ENCODE assay signal across 17 mouse cellular contexts in the genomic region with DNA sequence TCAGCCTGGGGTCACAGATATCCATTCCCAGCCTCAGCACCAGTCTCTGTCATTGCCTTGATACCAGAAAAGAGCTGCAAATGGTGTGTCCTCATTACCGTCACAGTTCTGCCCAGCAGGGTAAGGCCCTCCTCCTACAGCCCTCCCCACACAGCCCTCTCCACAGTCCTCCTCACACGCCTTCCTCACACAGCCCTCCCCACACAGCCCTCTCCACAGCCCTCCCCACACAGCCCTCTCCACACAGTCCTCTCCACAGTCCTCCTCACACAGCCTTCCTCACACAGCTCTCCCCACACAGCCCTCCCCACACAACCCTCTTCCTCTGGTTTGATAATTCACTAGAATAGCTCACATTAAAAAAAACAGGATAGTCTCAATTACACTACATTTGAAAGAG. TPM values are rescaled to one million over a fixed set of nuclear protein-coding genes. Genes with fewer than 3 reads are reported as not detected.
"Had no signal": no experiment of that assay in that cellular context is flagged by ENCODE, and none has a peak within 500 bp of the region (broad histone marks: within the 10 kb centered on the region; RNA-seq: fewer than 3 reads in every experiment).

No protein-coding gene starts in this region.

- H3K4me2 ChIP-seq: intestine, embryonic 15.5 days; limb, embryonic 15.5 days; liver, embryonic 12.5 days; midbrain, embryonic 11.5 days; midbrain, embryonic 15.5 days; neural tube, embryonic 13.5 days had no signal

- H3K9ac ChIP-seq: intestine, embryonic 15.5 days; limb, embryonic 15.5 days; liver, embryonic 12.5 days; midbrain, embryonic 15.5 days; neural tube, embryonic 13.5 days had no signal

- H3K27ac ChIP-seq: intestine, embryonic 15.5 days; left cerebral cortex, adult 2 months; limb, embryonic 15.5 days; liver, embryonic 12.5 days; midbrain, embryonic 15.5 days; neural tube, embryonic 13.5 days had no signal

- H3K36me3 ChIP-seq: intestine, embryonic 15.5 days; limb, embryonic 15.5 days; liver, embryonic 12.5 days; midbrain, embryonic 15.5 days; neural tube, embryonic 13.5 days had no signal

- H3K4me3 ChIP-seq: intestine, embryonic 15.5 days; left cerebral cortex, adult 2 months; limb, embryonic 15.5 days; liver, embryonic 12.5 days; megakaryocyte, embryonic 14.5 days; midbrain, embryonic 15.5 days; neural tube, embryonic 13.5 days had no signal

- ATAC-seq: intestine, embryonic 15.5 days; liver, embryonic 12.5 days; midbrain, embryonic 15.5 days had no signal

- H3K27me3 ChIP-seq: intestine, embryonic 15.5 days; limb, embryonic 15.5 days; midbrain, embryonic 15.5 days; neural tube, embryonic 13.5 days had no signal

- DNase-seq: kidney, adult 9 months; kidney, postnatal 36 days; retina, postnatal 1 day; right cerebral cortex, postnatal 4 days; spleen, adult 18-20 months; thymus, adult 18-20 months; thymus, postnatal 14 days had no signal

- H3K4me1 ChIP-seq: intestine, embryonic 15.5 days; limb, embryonic 15.5 days; midbrain, embryonic 15.5 days; neural tube, embryonic 13.5 days had no signal

- H3K9me3 ChIP-seq: intestine, embryonic 15.5 days; limb, embryonic 15.5 days; liver, embryonic 12.5 days; midbrain, embryonic 15.5 days; neural tube, embryonic 13.5 days had no signal

RNA-seq across cellular contexts. Expression of a gene that starts 42.2 kb away (rescaled TPM):
- polyA plus RNA-seq: liver, embryonic 12.5 days; liver, embryonic 16.5 days; midbrain, embryonic 11.5 days; stomach, embryonic 14.5 days had no signal

RNA-seq across cellular contexts. Expression of a gene that starts 49.6 kb away (rescaled TPM):
- polyA plus RNA-seq: liver, embryonic 12.5 days; liver, embryonic 16.5 days had no signal
